Mouse (Mus musculus) heart, embryonic 15.5 days (tissue): Measurements from ENCODE around the gene Ube2n. TPM values are rescaled to one million over a fixed set of nuclear protein-coding genes. Genes with fewer than 3 reads are reported as not detected.
"Not testable (repeated sequence)": the region's sequence is repeated elsewhere in the genome, so short reads cannot be mapped to it uniquely, and the experiment has no call there.

Experiments used
- ATAC-seq: fragments of 200-750 bp; cut with Nextera tagmentation; replicated peaks from 2 replicates; pipeline ENCODE4 v1.8.0; 2017; ENCODE audit warnings: low read depth, moderate TSS enrichment; ENCODE audit not compliant: insufficient number of reproducible peaks, insufficient read depth, low FRiP score
- H3K27ac ChIP-seq: fragments of 300-500 bp; sonication (generic); 2 replicates; pipeline ENCODE4 v1.5.1; 2015; ENCODE audit warnings: mild to moderate bottlenecking, inconsistent platforms
- H3K27me3 ChIP-seq: fragments of 300-500 bp; sonication (generic); 2 replicates; pipeline ENCODE4 v1.6.1; 2015; ENCODE audit warnings: inconsistent platforms
- H3K36me3 ChIP-seq: fragments of 300-500 bp; sonication (generic); 2 replicates; pipeline ENCODE4 v1.6.1; 2015; ENCODE audit warnings: mild to moderate bottlenecking, inconsistent platforms
- H3K4me1 ChIP-seq: fragments of 300-500 bp; sonication (generic); replicated peaks from 2 replicates; pipeline ENCODE4 v1.6.1; 2015; ENCODE audit warnings: inconsistent platforms
- H3K4me2 ChIP-seq: fragments of 300-500 bp; sonication (generic); 2 replicates; pipeline ENCODE4 v1.6.1; 2015; ENCODE audit warnings: inconsistent platforms, mild to moderate bottlenecking, moderate library complexity
- H3K4me3 ChIP-seq: fragments of 300-500 bp; sonication (generic); 2 replicates; pipeline ENCODE4 v1.5.1; 2015; ENCODE audit warnings: mild to moderate bottlenecking, inconsistent platforms
- H3K9ac ChIP-seq: fragments of 300-500 bp; sonication (generic); 2 replicates; pipeline ENCODE4 v1.6.1; 2015; ENCODE audit warnings: mild to moderate bottlenecking, inconsistent platforms
- H3K9me3 ChIP-seq: fragments of 300-500 bp; sonication (generic); replicated peaks from 2 replicates; pipeline ENCODE4 v1.6.1; 2016; ENCODE audit warnings: inconsistent platforms
- WGBS: fragments of 180-500 bp; shearing (Covaris S2); methylation state at CpG from one replicate; pipeline ENCODE4 v1.1.7; 2015; ENCODE audit warnings: mixed read lengths; 5-methylcytosine and 5-hydroxymethylcytosine counted together
- polyA plus RNA-seq: library from polyadenylated mRNA; unstranded; fragments of >200 nt; fragmentation: Nextera tagmentation; extraction: Ambion mirVana; gene quantifications from 2 replicates; pipeline ENCODE4 v1.2.1, GENCODE M21; 2015

The Ube2n gene
- polyA plus RNA-seq, 1 experiment from 2014 or later, result 231 TPM

GRCm38 (mm10) chr10:95544651-95545050 lies 29.7 kb downstream of the Ube2n start:
- Histone ChIP-seq H3K4me3 (no peak overlapping the region), H3K9me3 (no peaks in the 10 kb centered on the region), H3K4me1 (peaks cover 11% of the 10 kb centered on the region), H3K9ac (no peak overlapping the region), H3K27me3 (no peaks in the 10 kb centered on the region), H3K36me3 (peaks cover 53% of the 10 kb centered on the region), H3K27ac (no peak overlapping the region), H3K4me2 (no peak overlapping the region)
- WGBS, result 77% methylated on average over 2 of the region's 2 CpGs
- no peak for ATAC-seq

GRCm38 (mm10) chr10:95545051-95545450 lies 30.1 kb downstream of the Ube2n start:
- H3K36me3 ChIP-seq, result peaks cover 57% of the 10 kb centered on the region
- H3K9ac ChIP-seq, result no peak overlapping the region
- ATAC-seq, result no peak
- peaks cover 7% of the 10 kb centered on the region for H3K4me1 ChIP-seq
- no peak overlapping the region for H3K4me2 ChIP-seq
- no peaks in the 10 kb centered on the region for H3K9me3 ChIP-seq
- H3K4me3 ChIP-seq, result no peak overlapping the region
- 74% methylated on average over 4 of the region's 4 CpGs for WGBS
- H3K27me3 ChIP-seq, result no peaks in the 10 kb centered on the region
- H3K27ac ChIP-seq, result no peak overlapping the region

DNA sequence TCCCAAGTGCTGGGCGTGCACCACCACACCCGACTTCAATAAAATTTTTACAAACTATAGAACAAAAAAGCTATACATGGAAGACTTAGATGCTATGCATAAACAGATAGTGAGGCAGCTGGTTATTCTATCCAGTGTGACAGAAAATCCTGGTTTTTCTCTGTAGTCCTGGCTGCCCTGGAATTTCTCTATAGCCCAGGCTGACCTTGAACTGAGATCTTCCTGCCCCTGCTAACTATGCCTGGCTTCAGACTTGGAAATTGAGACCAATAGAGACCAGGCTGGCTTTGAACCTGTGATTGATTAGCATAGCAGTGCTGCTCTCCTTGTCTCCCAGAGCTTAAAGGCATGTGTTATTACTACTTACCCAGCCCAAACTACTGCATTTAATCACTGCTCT lies 31.2 kb downstream of the Ube2n start:
- 92% methylated on average over 2 of the region's 2 CpGs for WGBS
- H3K36me3 ChIP-seq, result peaks cover 63% of the 10 kb centered on the region

GRCm38 (mm10) chr10:95548154-95548826 lies 33.3 kb downstream of the Ube2n start:
- Histone ChIP-seq H3K4me1 (peaks cover 14% of the 10 kb centered on the region), H3K9ac (no peak overlapping the region), H3K27ac (no peak overlapping the region), H3K4me2 (no peak overlapping the region), H3K9me3 (no peaks in the 10 kb centered on the region), H3K36me3 (peaks cover 64% of the 10 kb centered on the region), H3K27me3 (no peaks in the 10 kb centered on the region), H3K4me3 (no peak overlapping the region)
- no peak for ATAC-seq
- WGBS, result 78% methylated on average over 11 of the region's 11 CpGs

More for the DNA sequence above, 31.2 kb downstream of the Ube2n start:
- ATAC-seq, result no peak
- Histone ChIP-seq H3K4me3 (no peak overlapping the region), H3K27me3 (no peaks in the 10 kb centered on the region), H3K4me2 (no peak overlapping the region), H3K27ac (no peak overlapping the region), H3K9ac (no peak overlapping the region), H3K9me3 (no peaks in the 10 kb centered on the region), H3K4me1 (peaks cover 5% of the 10 kb centered on the region)

- H3K27ac ChIP-seq, H3K27me3 ChIP-seq, H3K4me3 ChIP-seq, H3K9ac ChIP-seq, H3K4me2 ChIP-seq, H3K9me3 ChIP-seq, ATAC-seq: not testable (repeated sequence)
- 56% methylated on average over 5 of the region's 5 CpGs for WGBS
- Histone ChIP-seq H3K4me1 (peaks cover 11% of the 10 kb centered on the region), H3K36me3 (peaks cover 60% of the 10 kb centered on the region)
Observed at GRCm38 (mm10) chr10:95549080-95549479, 34.1 kb downstream of the Ube2n start.

DNA sequence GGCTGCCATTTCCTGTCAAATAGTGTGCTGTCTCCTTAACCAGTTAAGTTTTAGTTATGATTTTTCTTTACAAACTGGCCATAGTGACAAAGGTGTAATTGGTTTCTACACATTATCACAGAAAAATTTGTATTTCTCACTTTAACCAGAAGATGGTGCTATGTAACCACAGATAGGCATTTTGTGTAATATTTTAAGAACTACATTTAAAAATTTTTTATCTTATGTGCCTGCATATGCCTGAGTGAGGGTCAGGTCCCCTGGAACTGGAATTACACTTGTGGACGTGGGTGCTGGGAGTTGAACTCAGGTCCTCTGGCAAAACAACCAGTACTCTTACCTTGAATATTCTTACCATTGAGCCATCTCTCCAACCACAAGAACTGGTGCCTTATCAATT lies 35.6 kb downstream of the Ube2n start:
- WGBS, result 63% methylated on average over 1 of the region's 1 CpGs
- Histone ChIP-seq H3K4me3 (no peak overlapping the region), H3K36me3 (peaks cover 47% of the 10 kb centered on the region), H3K27ac (no peak overlapping the region), H3K27me3 (no peaks in the 10 kb centered on the region), H3K9ac (no peak overlapping the region), H3K9me3 (no peaks in the 10 kb centered on the region), H3K4me1 (peaks cover 20% of the 10 kb centered on the region), H3K4me2 (no peak overlapping the region)
- no peak for ATAC-seq

GRCm38 (mm10) chr10:95551752-95552151 lies 36.8 kb downstream of the Ube2n start:
- H3K4me3 ChIP-seq, result no peak overlapping the region
- peaks cover 33% of the 10 kb centered on the region for H3K4me1 ChIP-seq
- H3K27me3 ChIP-seq, result no peaks in the 10 kb centered on the region
- H3K36me3 ChIP-seq, result peaks cover 38% of the 10 kb centered on the region
- no peak overlapping the region for H3K4me2 ChIP-seq
- H3K9me3 ChIP-seq, result no peaks in the 10 kb centered on the region
- H3K27ac ChIP-seq, result no peak overlapping the region
- no peak overlapping the region for H3K9ac ChIP-seq
- ATAC-seq, result no peak

GRCm38 (mm10) chr10:95552326-95552725 lies 37.4 kb downstream of the Ube2n start:
- Histone ChIP-seq H3K36me3 (peaks cover 35% of the 10 kb centered on the region), H3K4me3 (no peak overlapping the region), H3K4me1 (peaks cover 33% of the 10 kb centered on the region)

GRCm38 (mm10) chr10:95555866-95556265 lies 40.9 kb downstream of the Ube2n start:
- Histone ChIP-seq H3K4me1 (peaks cover 54% of the 10 kb centered on the region), H3K36me3 (peaks cover 12% of the 10 kb centered on the region; the same call in 1 of the 2 replicates), H3K4me3 (no peak overlapping the region), H3K27ac (peak overlapping the region; percentile 36; the same call in 1 of the 2 replicates), H3K27me3 (no peaks in the 10 kb centered on the region), H3K9ac (no peak overlapping the region), H3K4me2 (0 out of 2 replicates have a peak overlapping the region, but pooled peaks have one; percentile 7), H3K9me3 (no peaks in the 10 kb centered on the region)
- no peak for ATAC-seq
- 79% methylated on average over 11 of the region's 11 CpGs for WGBS

More at GRCm38 (mm10) chr10:95552326-95552725, 37.4 kb downstream of the Ube2n start:
- ATAC-seq, result no peak
- Histone ChIP-seq H3K9me3 (no peaks in the 10 kb centered on the region), H3K27ac (no peak overlapping the region), H3K9ac (no peak overlapping the region), H3K4me2 (no peak overlapping the region), H3K27me3 (no peaks in the 10 kb centered on the region)
- 65% methylated on average over 3 of the region's 3 CpGs for WGBS

- Histone ChIP-seq H3K27ac (no peak overlapping the region), H3K4me2 (no peak overlapping the region), H3K9me3 (no peaks in the 10 kb centered on the region), H3K27me3 (no peaks in the 10 kb centered on the region), H3K4me3 (no peak overlapping the region), H3K4me1 (peaks cover 60% of the 10 kb centered on the region), H3K36me3 (peaks cover 4% of the 10 kb centered on the region; the same call in 1 of the 2 replicates), H3K9ac (no peak overlapping the region)
- ATAC-seq, result no peak
- 91% methylated on average over 5 of the region's 5 CpGs for WGBS
Observed at GRCm38 (mm10) chr10:95557337-95557828, 42.4 kb downstream of the Ube2n start.

GRCm38 (mm10) chr10:95559426-95559825 lies 44.5 kb downstream of the Ube2n start:
- peaks cover 4% of the 10 kb centered on the region; the same call in 1 of the 2 replicates for H3K36me3 ChIP-seq
- 68% methylated on average over 7 of the region's 7 CpGs for WGBS
- peak overlapping the region; percentile 19; the same call in 1 of the 2 replicates for H3K4me2 ChIP-seq
- H3K4me3 ChIP-seq, result no peak overlapping the region
- no peak overlapping the region for H3K27ac ChIP-seq
- ATAC-seq, result no peak
- no peaks in the 10 kb centered on the region for H3K27me3 ChIP-seq
- peaks cover 53% of the 10 kb centered on the region for H3K4me1 ChIP-seq
- no peaks in the 10 kb centered on the region for H3K9me3 ChIP-seq
- no peak overlapping the region for H3K9ac ChIP-seq
